Mouse (Mus musculus): ENCODE measurements around the gene Nudt3.

- TF ChIP-seq TAL1 (conservative IDR thresholded peaks at IDR 0.05; ENCODE audit: low read depth, low read length): peak; percentile 79
- TF ChIP-seq CTCF (IDR thresholded peaks at IDR 0.05; ENCODE audit: low read depth, low read length): no peak
- no peak for TF ChIP-seq GATA1 (IDR thresholded peaks at IDR 0.05; ENCODE audit: borderline replicate concordance, low read length)
These were observed 40.0 kb downstream of the Nudt3 start for GRCm38 (mm10) chr17:27583185-27583894.

Data from G1E (cell line).